Comparison of ENCODE assay signal across 24 mouse cellular contexts in genomic region chr14:99706004-99706403, GRCm38 (mm10).
A peak's percentile ranks its signal among the peaks of the same experiment; 100 is the strongest.
DNase-seq lines count a peak whose midpoint lies in the region; ATAC-seq lines count a peak whose summit lies in the region.
"Had no signal": no experiment of that assay in that cellular context is flagged by ENCODE, and none has a peak within 500 bp of the region (broad histone marks: within the 10 kb centered on the region; RNA-seq: fewer than 3 reads in every experiment).

No protein-coding gene starts in this region.

- no peak overlapping the region for H3K9ac ChIP-seq in lung, embryonic 16.5 days (ENCODE audit: low read length)
- H3K9ac ChIP-seq in midbrain, embryonic 13.5 days (replicated peaks): no peak overlapping the region
- H3K9ac ChIP-seq: heart, embryonic 12.5 days; hindbrain, embryonic 13.5 days; stomach, embryonic 15.5 days had no signal

- H3K27ac ChIP-seq in lung, embryonic 16.5 days (ENCODE audit: low read length): 0 out of 2 replicates have a peak overlapping the region, but pooled peaks have one; percentile 14
- no peak overlapping the region for H3K27ac ChIP-seq in limb, embryonic 10.5 days
- no peak overlapping the region for H3K27ac ChIP-seq in midbrain, embryonic 13.5 days
- H3K27ac ChIP-seq: hindbrain, embryonic 13.5 days; midbrain, embryonic 10.5 days; stomach, embryonic 15.5 days had no signal

- no peaks in the 10 kb centered on the region for H3K27me3 ChIP-seq in lung, embryonic 16.5 days (ENCODE audit: control insufficient read depth, insufficient read depth, low read depth, low read length)
- no peaks in the 10 kb centered on the region for H3K27me3 ChIP-seq in limb, embryonic 10.5 days (ENCODE audit: low read depth, poor library complexity, severe bottlenecking)
- H3K27me3 ChIP-seq in midbrain, embryonic 13.5 days: no peaks in the 10 kb centered on the region
- H3K27me3 ChIP-seq: heart, embryonic 12.5 days; hindbrain, embryonic 13.5 days; stomach, embryonic 15.5 days had no signal

- DNase-seq in urinary bladder, postnatal 14 days (ENCODE audit: low spot score): peak; percentile 18
- DNase-seq in urinary bladder, postnatal 10 days (ENCODE audit: low spot score): no peak
- DNase-seq in lung, postnatal 25 days (ENCODE audit: low spot score): peak; percentile 56
- no peak for DNase-seq in limb, embryonic 10.5 days (ENCODE audit: low spot score)
- DNase-seq: adrenal gland, adult 2 months; B cell, adult 2 months; cerebellum, adult 8-10 months; cerebellum, postnatal 25 days; gastrocnemius, postnatal 36 days; heart, adult 18-20 months; heart, postnatal 4 days; layer of hippocampus, postnatal 36 days; liver; right cerebral cortex, postnatal 25 days; thymus, postnatal 14 days had no signal

- no peak overlapping the region for H3K4me3 ChIP-seq in lung, embryonic 16.5 days (ENCODE audit: low read length)
- no peak overlapping the region for H3K4me3 ChIP-seq in limb, embryonic 10.5 days
- no peak overlapping the region for H3K4me3 ChIP-seq in midbrain, embryonic 13.5 days (replicated peaks)
- H3K4me3 ChIP-seq: heart, embryonic 12.5 days; hindbrain, embryonic 13.5 days; midbrain, embryonic 10.5 days; stomach, embryonic 15.5 days had no signal

- H3K36me3 ChIP-seq in lung, embryonic 16.5 days (ENCODE audit: control insufficient read depth, insufficient read depth, low read length): no peaks in the 10 kb centered on the region
- no peaks in the 10 kb centered on the region for H3K36me3 ChIP-seq in limb, embryonic 10.5 days
- H3K36me3 ChIP-seq in midbrain, embryonic 13.5 days: no peaks in the 10 kb centered on the region
- H3K36me3 ChIP-seq: heart, embryonic 12.5 days; hindbrain, embryonic 13.5 days; midbrain, embryonic 10.5 days; stomach, embryonic 15.5 days had no signal

- no peak overlapping the region for H3K4me2 ChIP-seq in lung, embryonic 16.5 days (ENCODE audit: low read depth, low read length)
- H3K4me2 ChIP-seq in midbrain, embryonic 13.5 days (replicated peaks): no peak overlapping the region
- H3K4me2 ChIP-seq: heart, embryonic 12.5 days; hindbrain, embryonic 13.5 days; stomach, embryonic 15.5 days had no signal

- peaks cover 8% of the 10 kb centered on the region for H3K4me1 ChIP-seq in lung, embryonic 16.5 days (replicated peaks; ENCODE audit: control insufficient read depth, insufficient read depth, low read length)
- 0 out of 2 replicates have a peak, but pooled peaks cover 3% of the 10 kb centered on the region for H3K4me1 ChIP-seq in limb, embryonic 10.5 days
- H3K4me1 ChIP-seq in midbrain, embryonic 13.5 days (replicated peaks): no peaks in the 10 kb centered on the region
- H3K4me1 ChIP-seq: heart, embryonic 12.5 days; hindbrain, embryonic 13.5 days; midbrain, embryonic 10.5 days; stomach, embryonic 15.5 days had no signal

- 26% methylated on average over 10 of the region's 10 CpGs for WGBS in lung, embryonic 16.5 days
- WGBS in limb, embryonic 10.5 days: 91% methylated on average over 10 of the region's 10 CpGs
- WGBS in midbrain, embryonic 13.5 days: 95% methylated on average over 10 of the region's 10 CpGs

- H3K9me3 ChIP-seq in lung, embryonic 16.5 days (ENCODE audit: control insufficient read depth, low read length): no peaks in the 10 kb centered on the region
- no peaks in the 10 kb centered on the region for H3K9me3 ChIP-seq in limb, embryonic 10.5 days (replicated peaks)
- no peaks in the 10 kb centered on the region for H3K9me3 ChIP-seq in midbrain, embryonic 13.5 days
- H3K9me3 ChIP-seq: heart, embryonic 12.5 days; hindbrain, embryonic 13.5 days; midbrain, embryonic 10.5 days; stomach, embryonic 15.5 days had no signal

- ATAC-seq in lung, embryonic 16.5 days (ENCODE audit: low read depth): peak; percentile 59; the same call in 1 of the 2 replicates
- no peak for ATAC-seq in midbrain, embryonic 13.5 days
- ATAC-seq: forebrain, embryonic 14.5 days; intestine, embryonic 16.5 days; midbrain, embryonic 16.5 days had no signal

Comparison
In these comparisons a context has a peak if more than half of its experiments do, and no peak if none do; other contexts are left out.
1. DNase-seq: peak in urinary bladder, postnatal 14 days (single experiment) and lung, postnatal 25 days (single experiment); none in urinary bladder, postnatal 10 days (single experiment) and limb, embryonic 10.5 days (single experiment).